Mouse (Mus musculus): ENCODE results near the gene Vsig4.

DNA sequence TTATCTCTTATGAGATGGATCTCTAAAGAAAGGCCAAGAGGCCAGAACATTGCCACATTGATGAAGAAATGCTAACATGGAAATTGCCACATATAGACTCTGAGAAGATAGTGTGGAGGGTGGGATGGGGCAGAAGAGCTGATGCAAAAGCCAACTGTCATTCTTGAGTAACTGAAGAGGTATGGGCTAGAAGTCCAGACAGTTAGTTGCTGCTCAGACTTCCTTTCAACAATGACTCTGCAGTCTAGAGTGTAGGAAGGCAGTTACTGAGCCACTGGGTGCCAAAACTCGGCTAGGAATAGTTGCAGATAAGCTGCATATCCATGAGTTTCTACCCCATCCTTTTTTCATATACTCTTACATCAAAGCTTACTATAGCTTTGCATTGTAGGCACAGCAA is 75.2 kb downstream of the Vsig4 start:
- TF ChIP-seq CTCF (IDR thresholded peaks at IDR 0.05; ENCODE audit: low read depth) (no peak), EP300 (IDR thresholded peaks at IDR 0.05; ENCODE audit: low read depth) (no peak)
